Mouse (Mus musculus) hindbrain, embryonic 12.5 days (tissue): ENCODE measurements around the gene Itpr3. TPM values are rescaled to one million over a fixed set of nuclear protein-coding genes. Genes with fewer than 3 reads are reported as not detected.

ENCODE experiments used
- ATAC-seq: fragments of 200-750 bp; cut with Nextera tagmentation; 2 replicates; pipeline ENCODE4 v1.8.0; 2017; ENCODE audit warnings: moderate TSS enrichment; ENCODE audit not compliant: low FRiP score
- H3K27ac ChIP-seq: fragments of 300-500 bp; sonication (generic); 2 replicates; pipeline ENCODE4 v1.5.1; 2016; ENCODE audit warnings: mild to moderate bottlenecking
- H3K27me3 ChIP-seq: fragments of 300-500 bp; sonication (generic); 2 replicates; pipeline ENCODE4 v1.6.1; 2016; ENCODE audit warnings: mild to moderate bottlenecking
- H3K36me3 ChIP-seq: fragments of 300-500 bp; sonication (generic); 2 replicates; pipeline ENCODE4 v1.6.1; 2016; ENCODE audit warnings: mild to moderate bottlenecking
- H3K4me1 ChIP-seq: fragments of 300-500 bp; sonication (generic); 2 replicates; pipeline ENCODE4 v1.6.1; 2016
- H3K4me2 ChIP-seq: fragments of 300-500 bp; sonication (generic); replicated peaks from 2 replicates; pipeline ENCODE4 v1.6.1; 2016; ENCODE audit warnings: mild to moderate bottlenecking
- H3K4me3 ChIP-seq: fragments of 300-500 bp; sonication (generic); 2 replicates; pipeline ENCODE4 v1.5.1; 2016; ENCODE audit warnings: mild to moderate bottlenecking
- H3K9ac ChIP-seq: fragments of 300-500 bp; sonication (generic); 2 replicates; pipeline ENCODE4 v1.6.1; 2016; ENCODE audit warnings: mild to moderate bottlenecking, moderate library complexity
- H3K9me3 ChIP-seq: fragments of 300-500 bp; sonication (generic); replicated peaks from 2 replicates; pipeline ENCODE4 v1.6.1; 2016; ENCODE audit warnings: mild to moderate bottlenecking
- WGBS: fragments of 180-500 bp; shearing (Covaris S2); methylation state at CpG from one replicate; pipeline ENCODE4 v1.1.7; 2016; 5-methylcytosine and 5-hydroxymethylcytosine counted together
- polyA plus RNA-seq: library from polyadenylated mRNA; unstranded; fragments of >200 nt; fragmentation: Nextera tagmentation; extraction: Ambion mirVana; gene quantifications from 2 replicates; pipeline ENCODE4 v1.2.1, GENCODE M21; 2016

Gene Itpr3
- polyA plus RNA-seq: 2.5 and 2.8 TPM in 2 replicates

DNA sequence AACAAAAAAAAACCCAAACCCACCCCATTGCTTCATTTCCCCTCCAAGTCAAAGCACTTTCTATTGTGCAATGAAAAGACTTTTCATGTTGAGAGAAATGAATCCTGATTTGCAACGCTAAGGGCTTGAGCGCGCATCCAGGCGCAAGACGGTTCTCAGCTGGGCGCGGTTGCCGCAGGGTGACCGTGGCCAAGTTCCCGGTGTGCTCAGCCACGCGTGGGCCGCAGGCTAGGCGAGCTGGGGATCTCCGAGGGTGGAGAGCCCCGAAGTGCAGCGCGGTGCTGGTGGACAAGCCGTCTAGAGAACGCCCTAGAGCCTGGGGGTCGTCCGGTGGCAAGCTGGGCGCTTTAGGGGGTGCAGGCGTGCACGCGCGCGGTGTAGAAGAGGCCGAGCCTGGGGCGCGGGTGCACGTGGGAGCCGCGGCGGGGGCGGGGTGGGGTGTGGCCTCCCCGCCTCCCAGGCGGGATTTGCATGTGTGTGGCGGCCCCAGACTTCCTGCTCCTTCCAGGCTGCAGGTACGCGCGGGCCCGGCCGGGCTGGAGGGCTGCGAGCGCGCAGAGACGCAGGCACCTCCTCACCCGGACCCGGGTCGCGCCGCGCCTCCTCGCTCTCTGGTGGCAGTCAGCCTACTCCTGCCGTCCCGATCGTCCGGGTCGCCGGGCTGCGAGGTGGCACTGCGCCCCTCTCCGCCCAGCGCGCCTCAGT is at the start of gene Itpr3:
Gene Itpr3 (plus strand): TSS at position 493 of the 705 bp plus-strand sequence.
- Histone ChIP-seq H3K4me1 (peaks cover 17% of the 10 kb centered on the region), H3K4me3 (peak within 1 kb of the TSS; percentile 48), H3K27me3 (peaks cover 54% of the 10 kb centered on the region), H3K4me2 (peak within 1 kb of the TSS; percentile 62), H3K9me3 (no peaks in the 10 kb centered on the region), H3K9ac (peak within 1 kb of the TSS; percentile 59), H3K36me3 (no peaks in the 10 kb centered on the region), H3K27ac (peak within 1 kb of the TSS; percentile 17; the same call in 1 of the 2 replicates)
- under 1% methylated on average over 62 of the region's 66 CpGs for WGBS
- no peak for ATAC-seq

DNA sequence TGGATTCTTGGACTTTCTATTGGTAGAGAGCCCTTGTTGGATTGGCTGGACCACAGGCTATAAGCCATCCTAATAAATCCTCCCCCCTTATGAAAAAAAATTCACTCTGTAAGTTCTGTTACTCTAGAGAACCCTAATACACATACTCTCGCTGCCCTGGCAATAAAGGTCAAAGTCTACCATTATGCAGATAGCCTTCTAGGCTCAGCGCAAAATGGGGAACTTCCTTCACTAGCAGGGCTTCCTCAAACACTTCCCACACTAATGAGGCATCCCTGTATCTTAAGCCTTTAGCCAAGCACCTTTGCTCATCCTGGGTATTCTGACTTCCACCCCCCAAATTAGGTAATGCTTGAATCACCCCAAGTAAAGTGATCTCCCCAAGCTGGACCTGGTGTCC is 48.8 kb upstream of the Itpr3 start:
- H3K27ac ChIP-seq: no peak overlapping the region
- WGBS: 93% methylated on average over 2 of the region's 2 CpGs
- no peak overlapping the region for H3K4me2 ChIP-seq
- ATAC-seq: no peak
- no peaks in the 10 kb centered on the region for H3K9me3 ChIP-seq
- H3K4me3 ChIP-seq: no peak overlapping the region
- H3K4me1 ChIP-seq: peaks cover 7% of the 10 kb centered on the region
- no peak overlapping the region for H3K9ac ChIP-seq
- H3K27me3 ChIP-seq: peaks cover 6% of the 10 kb centered on the region; the same call in 1 of the 2 replicates
- no peaks in the 10 kb centered on the region for H3K36me3 ChIP-seq

DNA sequence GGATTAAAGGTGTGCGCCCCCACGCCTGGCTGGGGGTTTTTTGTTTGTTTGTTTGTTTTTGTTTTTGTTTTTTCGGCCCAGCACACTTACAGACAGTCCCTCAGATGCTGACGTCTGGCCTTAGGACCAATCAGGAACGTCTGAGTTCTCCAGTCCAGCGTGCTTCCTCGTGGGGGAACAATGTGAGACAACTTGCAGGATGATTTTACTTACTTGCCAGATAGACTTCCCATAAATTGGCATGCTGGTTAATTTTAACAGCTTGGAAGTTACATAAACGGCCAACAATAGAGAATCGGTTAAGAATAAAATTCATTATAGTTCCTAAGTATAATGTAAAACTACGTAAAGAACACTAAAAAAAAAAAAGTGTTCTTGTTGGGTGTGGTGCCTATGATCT is 45.9 kb upstream of the Itpr3 start:
- H3K9me3 ChIP-seq: no peaks in the 10 kb centered on the region
- H3K36me3 ChIP-seq: no peaks in the 10 kb centered on the region
- no peaks in the 10 kb centered on the region for H3K27me3 ChIP-seq
- no peak for ATAC-seq
- 90% methylated on average over 10 of the region's 10 CpGs for WGBS
- H3K4me1 ChIP-seq: peaks cover 7% of the 10 kb centered on the region; the same call in 1 of the 2 replicates
- no peak overlapping the region for H3K27ac ChIP-seq
- no peak overlapping the region for H3K9ac ChIP-seq
- no peak overlapping the region for H3K4me2 ChIP-seq
- H3K4me3 ChIP-seq: no peak overlapping the region

DNA sequence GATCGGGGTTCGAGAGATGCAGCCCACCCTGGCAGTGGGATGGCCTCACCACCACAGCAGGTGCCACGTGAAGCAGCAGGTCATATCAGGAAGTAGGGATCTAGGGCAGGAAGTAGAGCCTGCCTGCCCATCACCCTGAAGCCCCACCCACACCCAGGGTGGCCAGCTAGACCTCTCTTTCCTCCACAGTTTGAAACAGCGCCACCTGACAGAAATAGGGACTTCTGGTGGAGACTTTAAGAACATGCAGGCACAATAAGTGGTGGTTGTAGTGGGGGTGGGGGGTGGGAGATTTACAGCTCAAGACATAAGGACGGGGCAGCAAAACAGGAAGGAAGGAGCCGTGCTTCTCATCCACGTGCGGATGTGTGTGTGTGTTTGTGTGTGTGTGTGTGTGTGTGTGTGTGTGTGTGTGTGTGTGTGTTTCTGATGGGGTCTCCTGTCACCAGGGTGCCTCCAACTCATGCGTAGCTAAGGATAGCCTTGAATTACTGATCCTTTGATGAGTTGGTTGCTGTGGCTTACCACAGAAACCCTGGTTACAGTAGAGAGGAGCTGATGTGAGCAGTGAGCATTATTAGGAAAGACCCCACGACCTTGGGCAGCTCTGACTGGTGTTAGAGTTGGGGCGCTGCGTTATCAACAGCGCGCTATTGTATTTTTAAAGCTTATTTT is 45.0 kb upstream of the Itpr3 start:
- 64% methylated on average over 14 of the region's 14 CpGs for WGBS
- Histone ChIP-seq H3K9ac (no peak overlapping the region), H3K4me2 (no peak overlapping the region), H3K4me3 (no peak overlapping the region), H3K36me3 (no peaks in the 10 kb centered on the region), H3K4me1 (peaks cover 7% of the 10 kb centered on the region; the same call in 1 of the 2 replicates), H3K27ac (no peak overlapping the region), H3K27me3 (no peaks in the 10 kb centered on the region), H3K9me3 (no peaks in the 10 kb centered on the region)
- ATAC-seq: no peak

DNA sequence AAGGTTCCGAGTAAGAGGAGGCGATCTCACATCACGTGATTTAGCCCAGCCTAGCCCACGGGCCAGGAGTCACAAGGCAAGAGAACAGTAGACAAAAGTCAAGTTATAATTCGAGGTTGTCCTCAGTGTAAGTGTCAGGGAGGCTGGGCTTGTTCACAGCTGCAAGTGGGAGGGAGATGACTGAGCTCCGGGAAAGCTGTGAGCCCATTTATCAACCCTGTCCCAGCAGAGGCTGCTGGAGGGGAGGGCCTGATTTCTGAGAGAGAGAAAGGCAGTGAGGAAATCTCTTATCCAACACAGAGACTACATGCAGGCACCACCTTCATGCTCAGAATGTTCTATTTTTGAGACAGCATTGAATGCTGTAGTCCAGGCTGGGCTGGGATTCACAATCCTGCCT is 44.2 kb upstream of the Itpr3 start:
- H3K9me3 ChIP-seq: no peaks in the 10 kb centered on the region
- no peaks in the 10 kb centered on the region for H3K27me3 ChIP-seq
- H3K36me3 ChIP-seq: no peaks in the 10 kb centered on the region
- ATAC-seq: no peak
- H3K9ac ChIP-seq: no peak overlapping the region
- H3K4me3 ChIP-seq: no peak overlapping the region
- H3K4me1 ChIP-seq: peaks cover 11% of the 10 kb centered on the region; the same call in 1 of the 2 replicates
- no peak overlapping the region for H3K27ac ChIP-seq
- no peak overlapping the region for H3K4me2 ChIP-seq
- WGBS: 42% methylated on average over 6 of the region's 6 CpGs

DNA sequence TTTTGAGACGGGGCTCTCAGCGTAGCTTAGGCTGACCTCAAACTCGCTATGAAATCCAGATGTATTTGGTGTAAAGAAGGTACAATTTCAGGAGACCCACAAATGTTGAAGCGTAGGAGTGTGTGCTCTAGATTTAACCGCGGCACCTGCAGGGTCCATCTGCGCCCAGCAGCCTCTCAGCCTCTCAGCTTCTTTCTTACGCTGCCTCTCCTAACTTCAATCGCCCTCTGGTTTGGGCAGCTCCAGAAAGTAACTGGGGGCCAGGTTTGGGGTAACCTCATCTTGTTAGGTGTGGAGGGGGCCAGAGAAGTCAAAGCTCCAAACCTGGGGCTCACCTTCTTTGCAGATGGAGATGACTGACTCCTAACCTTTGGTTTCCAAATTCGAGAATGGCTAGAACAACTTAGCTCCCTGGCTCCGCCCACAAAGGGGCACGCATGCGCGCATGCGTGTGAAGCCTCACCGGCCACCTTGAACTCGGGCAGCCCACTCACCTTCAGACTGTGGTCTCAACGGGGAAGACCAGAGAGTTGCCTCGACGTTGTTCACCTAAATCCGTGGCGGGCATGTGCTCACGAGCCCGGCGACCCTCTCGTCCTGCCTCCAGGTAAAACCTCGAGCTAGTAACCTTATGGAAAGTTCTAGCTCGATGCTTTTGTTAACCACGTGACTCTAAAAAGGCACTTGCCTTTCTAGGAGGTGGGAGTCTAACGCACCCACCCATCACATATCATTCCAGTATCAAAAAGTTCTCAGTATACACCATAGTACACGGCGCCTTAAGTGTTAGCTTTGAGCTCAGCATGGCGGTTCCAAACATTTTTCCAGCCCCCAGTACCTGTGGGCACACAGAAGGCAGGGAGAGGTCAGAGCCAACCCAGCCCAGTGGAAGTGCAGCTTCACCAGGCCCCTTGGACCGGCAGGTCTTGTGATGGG is 39.3 kb upstream of the Itpr3 start:
- Histone ChIP-seq H3K27me3 (no peaks in the 10 kb centered on the region), H3K4me1 (peaks cover 13% of the 10 kb centered on the region), H3K4me2 (peak overlapping the region; percentile 63), H3K36me3 (peaks cover 35% of the 10 kb centered on the region), H3K4me3 (peak overlapping the region; percentile 41), H3K27ac (peak overlapping the region; percentile 49), H3K9me3 (no peaks in the 10 kb centered on the region), H3K9ac (peak overlapping the region; percentile 49)
- 9% methylated on average over 34 of the region's 34 CpGs for WGBS
- ATAC-seq: peak; percentile 75

DNA sequence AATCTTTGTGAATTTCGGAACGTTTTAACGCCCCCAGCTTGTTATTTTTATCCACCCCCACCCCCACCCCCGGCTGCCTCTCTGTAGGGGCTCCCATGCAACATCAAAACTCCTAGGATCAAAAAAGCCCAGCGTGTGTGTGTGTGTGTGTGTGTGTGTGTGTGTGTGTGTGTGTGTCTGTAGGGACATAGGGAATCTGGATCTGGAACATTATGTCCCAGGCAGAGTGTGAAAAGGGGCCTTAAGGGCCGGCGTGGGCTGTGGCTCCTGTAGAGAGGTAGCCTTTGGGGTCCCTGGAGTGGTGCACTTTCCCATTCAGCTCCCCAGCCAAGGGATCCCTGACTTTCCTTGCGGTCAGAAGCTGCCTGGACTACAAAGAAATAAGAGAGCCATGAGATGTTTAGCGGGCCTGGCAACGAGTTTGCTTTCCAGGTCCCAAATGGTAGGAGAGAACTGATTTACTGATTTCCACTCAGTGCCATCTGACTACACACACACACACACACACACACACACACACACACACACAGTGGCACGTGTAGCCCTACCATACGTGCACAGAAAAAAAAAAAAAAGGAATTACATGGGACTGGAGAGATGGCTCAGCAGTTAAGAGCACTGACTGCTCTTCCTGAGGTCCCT is 38.4 kb upstream of the Itpr3 start:
- H3K36me3 ChIP-seq: peaks cover 43% of the 10 kb centered on the region
- ATAC-seq: peak; percentile 11; the same call in 1 of the 2 replicates
- H3K27me3 ChIP-seq: no peaks in the 10 kb centered on the region
- peak overlapping the region; percentile 44 for H3K9ac ChIP-seq
- no peaks in the 10 kb centered on the region for H3K9me3 ChIP-seq
- H3K4me3 ChIP-seq: peak overlapping the region; percentile 41; the same call in 1 of the 2 replicates
- H3K4me2 ChIP-seq: peak overlapping the region; percentile 63
- peaks cover 10% of the 10 kb centered on the region for H3K4me1 ChIP-seq
- H3K27ac ChIP-seq: peak overlapping the region; percentile 49
- WGBS: 32% methylated on average over 12 of the region's 12 CpGs

DNA sequence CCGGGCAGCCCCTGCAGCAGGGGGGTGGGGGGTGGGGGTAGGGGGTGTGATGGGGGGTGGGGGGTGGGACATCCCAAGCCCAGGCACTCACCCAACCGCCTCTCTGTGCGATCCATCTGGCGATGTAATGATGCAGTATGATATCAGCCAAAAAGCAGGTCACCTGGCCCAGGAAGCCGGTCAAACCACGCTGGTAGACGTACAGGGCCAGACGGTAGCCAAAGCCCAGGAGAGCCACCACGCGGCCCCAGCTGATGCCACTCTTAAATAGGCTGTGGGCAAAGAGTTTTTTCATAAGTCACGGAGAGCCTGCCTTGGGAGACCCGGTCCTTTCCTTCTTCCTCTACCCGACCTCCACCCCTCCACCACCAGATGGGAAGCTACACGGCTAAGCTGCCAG is 36.0 kb upstream of the Itpr3 start:
- no peak overlapping the region for H3K4me3 ChIP-seq
- ATAC-seq: no peak
- no peaks in the 10 kb centered on the region for H3K9me3 ChIP-seq
- no peak overlapping the region for H3K9ac ChIP-seq
- H3K36me3 ChIP-seq: peaks cover 66% of the 10 kb centered on the region
- no peak overlapping the region for H3K4me2 ChIP-seq
- WGBS: 98% methylated on average over 14 of the region's 14 CpGs
- H3K27ac ChIP-seq: no peak overlapping the region
- H3K4me1 ChIP-seq: peaks cover 10% of the 10 kb centered on the region
- no peaks in the 10 kb centered on the region for H3K27me3 ChIP-seq

DNA sequence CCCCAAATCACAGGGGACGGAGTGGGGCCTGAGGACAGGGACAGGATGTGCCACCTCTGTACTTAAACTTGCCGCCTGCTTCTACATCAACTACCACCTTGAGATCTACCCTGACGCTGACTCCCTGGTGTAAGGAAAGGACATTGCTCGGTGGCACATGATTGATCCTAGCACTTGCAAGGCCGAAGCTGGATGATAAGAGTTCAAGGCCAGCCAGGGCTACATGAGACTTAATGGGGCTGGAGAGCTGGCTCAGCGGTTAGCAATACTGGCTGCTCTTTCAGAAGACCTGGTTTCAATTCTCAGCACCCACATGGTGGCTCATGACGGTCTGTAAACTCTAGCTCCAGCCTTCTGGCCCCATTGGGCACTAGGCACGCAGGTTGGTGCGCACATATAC is 35.4 kb upstream of the Itpr3 start:
- peaks cover 69% of the 10 kb centered on the region for H3K36me3 ChIP-seq
- ATAC-seq: no peak
- H3K9ac ChIP-seq: no peak overlapping the region
- H3K9me3 ChIP-seq: no peaks in the 10 kb centered on the region
- no peak overlapping the region for H3K4me3 ChIP-seq
- 98% methylated on average over 9 of the region's 9 CpGs for WGBS
- H3K4me2 ChIP-seq: no peak overlapping the region
- H3K27me3 ChIP-seq: no peaks in the 10 kb centered on the region
- H3K27ac ChIP-seq: no peak overlapping the region
- peaks cover 10% of the 10 kb centered on the region for H3K4me1 ChIP-seq

DNA sequence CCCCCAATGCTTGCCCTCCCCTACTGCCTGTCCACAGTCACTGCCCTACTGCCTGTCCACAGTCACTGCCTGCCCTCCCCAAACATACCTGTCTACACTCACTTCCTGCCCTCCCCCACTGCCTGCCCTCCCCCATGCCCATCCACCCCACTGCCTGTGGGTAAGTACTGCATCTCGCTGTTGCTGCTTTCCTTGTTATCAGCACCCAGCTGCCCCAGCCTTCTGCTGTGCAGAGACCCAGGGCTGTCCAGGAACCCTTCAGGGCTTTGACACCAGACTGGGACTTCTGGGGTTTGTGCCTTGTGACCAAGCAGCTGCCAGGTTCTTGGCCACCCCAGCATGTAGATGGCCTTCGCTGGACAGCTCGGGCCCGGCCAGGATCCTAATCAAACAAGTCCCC is 33.8 kb upstream of the Itpr3 start:
- no peak overlapping the region; the same call in 1 of the 2 replicates for H3K9ac ChIP-seq
- no peak for ATAC-seq
- peaks cover 14% of the 10 kb centered on the region for H3K4me1 ChIP-seq
- 88% methylated on average over 4 of the region's 4 CpGs for WGBS
- H3K4me3 ChIP-seq: no peak overlapping the region
- peaks cover 69% of the 10 kb centered on the region for H3K36me3 ChIP-seq
- H3K9me3 ChIP-seq: no peaks in the 10 kb centered on the region
- no peak overlapping the region for H3K4me2 ChIP-seq
- H3K27ac ChIP-seq: no peak overlapping the region
- H3K27me3 ChIP-seq: no peaks in the 10 kb centered on the region

DNA sequence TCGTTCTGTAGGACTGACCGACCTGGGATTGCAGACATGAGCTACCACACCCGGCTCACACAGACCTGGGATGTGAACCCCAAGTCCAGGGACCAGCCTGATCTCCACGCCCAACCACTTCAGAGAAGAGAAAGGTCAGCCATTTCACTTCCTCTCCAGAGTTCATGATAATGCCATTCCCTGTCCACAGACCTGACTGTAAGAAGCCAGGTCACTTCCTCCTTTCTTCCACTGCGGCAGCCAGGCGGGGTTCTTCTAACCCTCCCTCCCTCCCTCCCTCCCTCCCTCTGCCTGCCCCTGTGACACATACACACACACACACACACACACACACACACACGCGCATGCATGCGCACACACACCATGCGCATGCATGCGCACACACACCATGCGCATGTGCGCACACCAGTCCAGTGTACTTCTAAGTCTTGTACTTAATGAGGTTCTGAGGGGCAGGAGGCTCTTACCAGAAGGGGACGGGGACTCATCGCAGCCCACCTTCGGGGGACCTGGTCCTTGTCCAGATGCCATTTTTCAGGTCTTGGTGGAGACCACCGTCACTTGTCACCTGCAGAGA is 31.7 kb upstream of the Itpr3 start:
- Histone ChIP-seq H3K9me3 (no peaks in the 10 kb centered on the region), H3K27me3 (no peaks in the 10 kb centered on the region), H3K4me3 (no peak overlapping the region), H3K9ac (no peak overlapping the region), H3K4me2 (no peak overlapping the region), H3K27ac (no peak overlapping the region), H3K36me3 (peaks cover 59% of the 10 kb centered on the region), H3K4me1 (peaks cover 15% of the 10 kb centered on the region)
- ATAC-seq: no peak
- WGBS: 96% methylated on average over 17 of the region's 17 CpGs
